Mouse (Mus musculus): Measurements from ENCODE around the gene Lcn4. TPM values are rescaled to one million over a fixed set of nuclear protein-coding genes. Genes with fewer than 3 reads are reported as not detected.

Gene Lcn4
- polyA plus RNA-seq, 1 experiment from 2014 or later = not detected

GRCm38 (mm10) chr2:26641006-26641647 is 30.0 kb downstream of the Lcn4 start:
- ATAC-seq (replicated peaks) = no peak
- Histone ChIP-seq H3K9me3 (no peaks in the 10 kb centered on the region), H3K4me1 (peaks cover 33% of the 10 kb centered on the region), H3K4me3 (no peak overlapping the region), H3K27me3 (replicated peaks) (no peaks in the 10 kb centered on the region), H3K36me3 (replicated peaks) (peaks cover 22% of the 10 kb centered on the region), H3K27ac (peak overlapping the region; percentile 83; the same call in 1 of the 2 replicates), H3K9ac (no peak overlapping the region), H3K4me2 (no peak overlapping the region)
- WGBS = 82% methylated on average over 7 of the region's 7 CpGs

GRCm38 (mm10) chr2:26639838-26640830 is 30.9 kb downstream of the Lcn4 start:
- Histone ChIP-seq H3K36me3 (replicated peaks) (peaks cover 30% of the 10 kb centered on the region), H3K27ac (peak overlapping the region; percentile 83), H3K4me2 (peak overlapping the region; percentile 72), H3K27me3 (replicated peaks) (no peaks in the 10 kb centered on the region), H3K9me3 (no peaks in the 10 kb centered on the region), H3K4me3 (peak overlapping the region; percentile 77), H3K4me1 (peaks cover 36% of the 10 kb centered on the region), H3K9ac (peak overlapping the region; percentile 85)
- ATAC-seq (replicated peaks) = peak; percentile 85
- WGBS = 5% methylated on average over 49 of the region's 49 CpGs

GRCm38 (mm10) chr2:26639083-26639482 is 32.0 kb downstream of the Lcn4 start:
- H3K9ac ChIP-seq = peak overlapping the region; percentile 85; the same call in 1 of the 2 replicates
- H3K4me3 ChIP-seq = peak overlapping the region; percentile 77
- peak overlapping the region; percentile 66; the same call in 1 of the 2 replicates for H3K27ac ChIP-seq
- H3K27me3 ChIP-seq (replicated peaks) = no peaks in the 10 kb centered on the region
- H3K9me3 ChIP-seq = no peaks in the 10 kb centered on the region
- peaks cover 31% of the 10 kb centered on the region for H3K36me3 ChIP-seq (replicated peaks)
- WGBS = 10% methylated on average over 8 of the region's 8 CpGs
- peaks cover 45% of the 10 kb centered on the region for H3K4me1 ChIP-seq
- peak; percentile 53; the same call in 1 of the 2 replicates for ATAC-seq (replicated peaks)
- H3K4me2 ChIP-seq = peak overlapping the region; percentile 72

GRCm38 (mm10) chr2:26638572-26638971 is 32.5 kb downstream of the Lcn4 start:
- WGBS = 71% methylated on average over 5 of the region's 5 CpGs
- no peak for ATAC-seq (replicated peaks)
- peak overlapping the region; percentile 72 for H3K4me2 ChIP-seq
- peaks cover 31% of the 10 kb centered on the region for H3K36me3 ChIP-seq (replicated peaks)
- H3K4me3 ChIP-seq = peak overlapping the region; percentile 77
- no peaks in the 10 kb centered on the region for H3K27me3 ChIP-seq (replicated peaks)
- 0 out of 2 replicates have a peak overlapping the region, but pooled peaks have one; percentile 66 for H3K27ac ChIP-seq
- H3K9me3 ChIP-seq = no peaks in the 10 kb centered on the region
- peak overlapping the region; percentile 22; the same call in 1 of the 2 replicates for H3K9ac ChIP-seq
- H3K4me1 ChIP-seq = peaks cover 50% of the 10 kb centered on the region

GRCm38 (mm10) chr2:26638039-26638438 is 33.0 kb downstream of the Lcn4 start:
- peak overlapping the region; percentile 77; the same call in 1 of the 2 replicates for H3K4me3 ChIP-seq
- peak overlapping the region; percentile 72 for H3K4me2 ChIP-seq
- H3K9me3 ChIP-seq = no peaks in the 10 kb centered on the region
- ATAC-seq (replicated peaks) = no peak
- no peaks in the 10 kb centered on the region for H3K27me3 ChIP-seq (replicated peaks)
- peaks cover 31% of the 10 kb centered on the region for H3K36me3 ChIP-seq (replicated peaks)
- 83% methylated on average over 5 of the region's 5 CpGs for WGBS
- peaks cover 55% of the 10 kb centered on the region for H3K4me1 ChIP-seq
- peak overlapping the region; percentile 22; the same call in 1 of the 2 replicates for H3K9ac ChIP-seq
- H3K27ac ChIP-seq = no peak overlapping the region

DNA sequence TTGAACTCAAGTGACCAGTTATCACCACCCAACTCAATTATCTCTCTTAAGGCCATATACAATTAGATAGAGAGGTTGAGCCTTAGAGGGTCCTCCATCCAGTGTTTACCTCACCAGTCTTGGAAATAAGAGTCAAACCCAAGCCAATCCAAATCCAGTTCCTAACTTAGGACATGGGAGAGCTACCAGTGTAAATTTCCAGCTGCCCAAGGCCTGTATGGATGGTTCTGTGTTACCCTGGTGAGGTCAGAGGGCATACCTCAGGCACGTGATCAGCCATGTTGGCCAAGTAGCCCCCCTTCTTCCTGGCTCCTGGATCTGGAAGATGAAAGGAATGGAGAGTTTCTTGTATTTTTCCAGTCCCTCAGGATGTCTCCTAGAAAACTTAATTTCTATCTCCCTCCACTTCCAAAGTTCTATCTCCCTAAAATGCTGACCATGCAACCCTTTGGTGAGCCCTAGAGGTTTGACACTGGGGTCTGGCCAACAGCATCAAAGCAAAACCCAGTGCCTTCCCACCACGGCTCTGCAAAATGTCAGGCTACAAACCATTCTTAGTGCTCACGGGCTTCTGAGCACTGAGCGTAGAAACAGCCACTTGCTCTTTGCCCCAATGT is 33.7 kb downstream of the Lcn4 start:
- H3K4me2 ChIP-seq = no peak overlapping the region
- H3K4me3 ChIP-seq = no peak overlapping the region
- WGBS = 81% methylated on average over 4 of the region's 4 CpGs
- no peaks in the 10 kb centered on the region for H3K27me3 ChIP-seq (replicated peaks)
- H3K27ac ChIP-seq = no peak overlapping the region
- no peak for ATAC-seq (replicated peaks)
- H3K4me1 ChIP-seq = peaks cover 61% of the 10 kb centered on the region
- H3K36me3 ChIP-seq (replicated peaks) = peaks cover 31% of the 10 kb centered on the region
- no peaks in the 10 kb centered on the region for H3K9me3 ChIP-seq
- no peak overlapping the region for H3K9ac ChIP-seq

DNA sequence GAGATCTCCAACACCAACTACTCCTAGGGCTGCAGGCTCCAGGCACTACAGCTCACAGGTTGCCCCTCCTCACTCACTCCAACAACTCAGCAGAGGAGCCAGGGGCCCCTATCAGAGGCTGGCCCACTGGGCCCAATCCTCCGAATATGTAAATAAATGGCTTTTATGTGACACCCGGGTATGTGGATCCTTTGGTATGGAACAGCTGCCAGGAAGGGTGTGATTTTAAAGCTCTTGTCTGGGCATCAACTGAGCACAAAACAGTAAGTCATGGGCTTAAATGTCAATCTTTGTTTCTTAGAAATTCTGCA is 34.8 kb downstream of the Lcn4 start:
- no peak for ATAC-seq (replicated peaks)
- H3K36me3 ChIP-seq (replicated peaks) = peaks cover 31% of the 10 kb centered on the region
- H3K9ac ChIP-seq = no peak overlapping the region
- H3K27me3 ChIP-seq (replicated peaks) = no peaks in the 10 kb centered on the region
- WGBS = 50% methylated on average over 2 of the region's 2 CpGs
- no peak overlapping the region for H3K4me2 ChIP-seq
- H3K4me1 ChIP-seq = peaks cover 71% of the 10 kb centered on the region
- H3K27ac ChIP-seq = no peak overlapping the region
- no peak overlapping the region for H3K4me3 ChIP-seq
- H3K9me3 ChIP-seq = no peaks in the 10 kb centered on the region

GRCm38 (mm10) chr2:26635489-26636324 is 35.4 kb downstream of the Lcn4 start:
- no peak overlapping the region for H3K9ac ChIP-seq
- no peaks in the 10 kb centered on the region for H3K9me3 ChIP-seq
- 73% methylated on average over 21 of the region's 21 CpGs for WGBS
- peaks cover 77% of the 10 kb centered on the region for H3K4me1 ChIP-seq
- H3K36me3 ChIP-seq (replicated peaks) = peaks cover 31% of the 10 kb centered on the region
- no peaks in the 10 kb centered on the region for H3K27me3 ChIP-seq (replicated peaks)
- no peak overlapping the region for H3K4me3 ChIP-seq
- no peak for ATAC-seq (replicated peaks)
- H3K4me2 ChIP-seq = no peak overlapping the region
- H3K27ac ChIP-seq = no peak overlapping the region

- H3K4me2 ChIP-seq = no peak overlapping the region
- peaks cover 82% of the 10 kb centered on the region for H3K4me1 ChIP-seq
- no peak overlapping the region for H3K4me3 ChIP-seq
- H3K27me3 ChIP-seq (replicated peaks) = no peaks in the 10 kb centered on the region
- peak overlapping the region; percentile 1; the same call in 1 of the 2 replicates for H3K27ac ChIP-seq
- no peak overlapping the region for H3K9ac ChIP-seq
- 70% methylated on average over 12 of the region's 12 CpGs for WGBS
- ATAC-seq (replicated peaks) = no peak
- no peaks in the 10 kb centered on the region for H3K9me3 ChIP-seq
- H3K36me3 ChIP-seq (replicated peaks) = peaks cover 31% of the 10 kb centered on the region
These were observed 36.2 kb downstream of the Lcn4 start for GRCm38 (mm10) chr2:26634629-26635488.

DNA sequence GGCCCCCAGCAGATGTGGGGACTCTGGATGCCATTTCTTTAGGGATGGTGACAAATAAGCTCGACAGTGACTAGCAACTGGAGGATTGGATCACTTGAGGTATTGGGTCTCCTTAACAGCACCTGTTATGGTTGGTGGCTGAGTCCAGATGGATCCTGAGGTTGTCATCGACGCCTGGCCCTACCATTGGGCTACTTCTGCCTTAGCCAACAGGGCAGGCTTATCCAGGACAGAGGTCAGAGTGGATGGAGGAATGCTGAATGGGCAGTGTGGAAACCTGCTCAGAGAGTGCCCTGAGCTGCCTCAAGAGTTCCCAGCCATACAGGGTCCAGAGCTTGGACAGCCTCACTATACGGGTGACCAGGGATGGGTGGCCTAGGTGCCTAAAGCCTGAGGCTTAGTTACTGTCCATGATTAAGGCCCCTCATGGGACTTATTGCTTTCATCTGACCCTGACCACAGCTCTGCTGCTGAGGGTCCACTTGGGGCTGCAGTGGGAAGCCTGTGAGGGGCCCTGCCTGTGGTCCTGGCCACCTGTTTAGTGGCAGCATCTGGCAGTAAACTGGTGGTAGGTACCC is 37.0 kb downstream of the Lcn4 start:
- Histone ChIP-seq H3K27ac (0 out of 2 replicates have a peak overlapping the region, but pooled peaks have one; percentile 1), H3K27me3 (replicated peaks) (no peaks in the 10 kb centered on the region), H3K9ac (no peak overlapping the region), H3K9me3 (no peaks in the 10 kb centered on the region), H3K4me2 (no peak overlapping the region), H3K4me3 (no peak overlapping the region), H3K36me3 (replicated peaks) (peaks cover 31% of the 10 kb centered on the region), H3K4me1 (peaks cover 87% of the 10 kb centered on the region)
- no peak for ATAC-seq (replicated peaks)
- WGBS = 73% methylated on average over 4 of the region's 4 CpGs
